Mouse (Mus musculus) granulocyte monocyte progenitor cell, adult 5-6 weeks (primary cell): Measurements from ENCODE around the gene Gm3239. TPM values are rescaled to one million over a fixed set of nuclear protein-coding genes. Genes with fewer than 3 reads are reported as not detected.
"Not testable (repeated sequence)": the region's sequence is repeated elsewhere in the genome, so short reads cannot be mapped to it uniquely, and the experiment has no call there.

Experiments
- ATAC-seq: replicated peaks from 2 replicates; pipeline ENCODE4 v1.8.0; 2016; ENCODE audit warnings: mild to moderate bottlenecking, moderate TSS enrichment, inconsistent platforms; ENCODE audit not compliant: poor library complexity, severe bottlenecking
- total RNA-seq, 2 experiments: library from RNA; stranded (forward) in 1 of 2; stranded (reverse) in 1 of 2; fragments of 200-712, 200-1000 nt in 1 of 2; fragments of >200 nt in 1 of 2; fragmentation: Nextera tagmentation in 1 of 2; gene quantifications; 2 replicates each; pipeline ENCODE4 v1.2.3; 2014 to 2017

Gene Gm3239
- total RNA-seq (2014; fragmentation: Nextera tagmentation) (not detected in 2 replicates), total RNA-seq (2017) (not detected in 2 replicates)

DNA sequence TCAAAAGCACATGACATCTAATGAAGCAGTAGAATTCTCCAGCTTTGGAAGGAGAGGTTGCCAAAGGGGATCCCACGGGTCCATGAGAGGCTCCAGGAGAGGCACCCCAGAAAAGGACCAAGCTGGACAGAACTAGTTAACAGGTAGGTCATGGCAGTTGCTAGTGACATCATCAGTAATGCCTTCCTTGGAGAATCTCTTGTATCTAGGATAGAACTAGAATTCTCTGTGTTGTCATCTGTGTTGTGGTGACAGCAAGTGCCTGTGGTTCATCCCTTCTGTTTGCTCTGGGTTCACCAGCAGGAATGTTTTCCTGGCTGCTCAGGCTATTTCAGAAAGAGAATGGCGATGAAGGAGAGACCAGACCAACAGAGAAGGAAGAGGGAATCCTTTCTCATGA, at the start of gene Gm3239:
Gm3239 (plus strand) TSS at position 301 of the 400 bp plus-strand sequence.
- ATAC-seq, result not testable (repeated sequence)

DNA sequence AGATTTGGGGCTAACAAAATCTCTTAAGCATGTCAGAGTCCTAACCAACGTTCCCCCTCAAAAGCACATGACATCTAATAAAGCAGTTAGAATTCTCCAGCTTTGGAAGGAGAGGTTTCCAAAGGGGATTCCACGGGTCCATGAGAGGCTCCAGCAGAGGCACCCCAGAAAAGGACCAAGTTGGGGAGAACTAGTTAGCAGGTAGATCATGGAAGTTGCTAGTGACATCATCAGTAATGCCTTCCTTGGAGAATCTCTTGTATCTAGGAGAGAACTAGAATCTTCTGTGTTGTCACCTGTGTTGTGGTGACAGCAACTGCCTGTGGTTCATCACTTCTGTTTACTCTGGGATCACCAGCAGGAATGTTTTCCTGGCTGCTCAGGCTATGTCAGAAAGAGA, 31.9 kb upstream of the Gm3239 start, which contains the start of gene Gm8159:
Gm8159 (plus strand) TSS at position 301 of the 400 bp plus-strand sequence.
- ATAC-seq, result not testable (repeated sequence)

DNA sequence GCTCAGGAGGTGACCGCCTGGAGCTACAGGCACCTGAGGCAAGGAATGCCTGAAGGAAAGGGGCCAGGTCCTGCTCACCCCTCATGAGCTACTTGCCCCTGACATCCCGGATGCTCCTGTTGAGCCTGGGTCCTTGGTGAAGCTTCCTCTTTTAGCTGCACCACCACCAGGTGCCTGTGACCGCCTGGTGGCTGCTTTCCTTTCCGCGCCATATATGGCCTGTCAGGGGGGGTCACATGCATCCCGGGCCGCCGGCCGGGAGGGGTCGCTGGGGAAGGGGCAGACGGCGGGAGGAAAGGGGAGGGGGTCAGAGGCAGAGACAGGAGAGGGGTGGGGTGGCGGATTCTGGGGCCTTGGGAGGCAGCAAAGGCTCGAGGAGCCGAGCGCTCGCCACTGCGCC, 14.7 kb upstream of the Gm3239 start:
- not testable (repeated sequence) for ATAC-seq

DNA sequence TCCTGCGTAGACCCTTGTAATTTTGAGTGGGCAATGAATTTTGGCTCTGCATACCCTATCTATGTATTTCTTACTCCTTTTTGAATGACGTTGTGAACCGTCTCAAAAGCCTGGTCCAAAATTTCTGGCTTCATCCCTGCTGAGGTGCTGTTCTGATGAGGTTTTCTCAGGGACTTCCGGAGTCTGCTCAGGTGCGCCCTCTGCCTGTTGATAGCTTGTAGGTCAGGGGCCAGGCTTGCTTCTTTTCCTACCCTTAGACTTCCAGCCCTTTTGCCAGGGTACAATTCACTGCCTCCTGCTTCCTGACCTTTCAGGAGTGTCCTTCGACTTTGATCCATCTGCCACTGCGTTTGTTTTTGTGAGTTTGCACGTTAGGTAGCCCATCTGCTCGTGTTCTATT, 13.7 kb upstream of the Gm3239 start:
- not testable (repeated sequence) for ATAC-seq

DNA sequence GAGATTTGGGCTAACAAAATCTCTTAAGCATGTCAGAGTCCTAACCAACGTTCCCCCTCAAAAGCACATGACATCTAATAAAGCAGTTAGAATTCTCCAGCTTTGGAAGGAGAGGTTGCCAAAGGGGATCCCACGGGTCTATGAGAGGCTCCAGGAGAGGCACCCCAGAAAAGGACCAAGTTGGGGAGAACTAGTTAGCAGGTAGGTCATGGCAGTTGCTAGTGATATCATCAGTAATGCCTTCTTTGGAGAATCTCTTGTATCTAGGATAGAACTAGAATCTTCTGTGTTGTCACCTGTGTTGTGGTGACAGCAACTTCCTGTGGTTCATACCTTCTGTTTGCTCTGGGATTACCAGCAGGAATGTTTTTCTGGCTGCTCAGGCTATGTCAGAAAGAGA, 44.9 kb downstream of the Gm3239 start, which contains the start of gene Gm7876:
Gm7876 (plus strand) TSS at position 301 of the 400 bp plus-strand sequence.
- not testable (repeated sequence) for ATAC-seq

Other genes with a start within 250 kb of the Gm3239 start
- not detected in 2 replicates for gene Gm3164, start 248.7 kb upstream of the Gm3239 start, total RNA-seq (2014; fragmentation: Nextera tagmentation)
- not detected in 2 replicates for gene Gm3164, start 248.7 kb upstream of the Gm3239 start, total RNA-seq (2017)
- not detected in 2 replicates for gene Gm3173, start 233.2 kb upstream of the Gm3239 start, total RNA-seq (2014; fragmentation: Nextera tagmentation)
- gene Gm3173, start 233.2 kb upstream of the Gm3239 start, total RNA-seq (2017), result not detected in 2 replicates
- gene Gm3182, start 182.4 kb upstream of the Gm3239 start, total RNA-seq (2014; fragmentation: Nextera tagmentation), result not detected in 2 replicates
- gene Gm3182, start 182.4 kb upstream of the Gm3239 start, total RNA-seq (2017), result not detected in 2 replicates
- not detected in 2 replicates for gene Gm3047, start 108.8 kb upstream of the Gm3239 start, total RNA-seq (2014; fragmentation: Nextera tagmentation)
- gene Gm3047, start 108.8 kb upstream of the Gm3239 start, total RNA-seq (2017), result not detected in 2 replicates
- not detected in 2 replicates for gene Gm8159, start 31.8 kb upstream of the Gm3239 start, total RNA-seq (2014; fragmentation: Nextera tagmentation)
- gene Gm8159, start 31.8 kb upstream of the Gm3239 start, total RNA-seq (2017), result not detected in 2 replicates
- gene Gm7876, start 45.0 kb downstream of the Gm3239 start, total RNA-seq (2014; fragmentation: Nextera tagmentation), result not detected in 2 replicates
- gene Gm7876, start 45.0 kb downstream of the Gm3239 start, total RNA-seq (2017), result not detected in 2 replicates
- gene Gm3252, start 62.6 kb downstream of the Gm3239 start, total RNA-seq (2014; fragmentation: Nextera tagmentation), result not detected in 2 replicates
- gene Gm3252, start 62.6 kb downstream of the Gm3239 start, total RNA-seq (2017), result not detected in 2 replicates
- not detected in 2 replicates for gene Gm9602, start 112.1 kb downstream of the Gm3239 start, total RNA-seq (2014; fragmentation: Nextera tagmentation)
- not detected in 2 replicates for gene Gm9602, start 112.1 kb downstream of the Gm3239 start, total RNA-seq (2017)
- not detected in 2 replicates for gene Gm3269, start 173.9 kb downstream of the Gm3239 start, total RNA-seq (2014; fragmentation: Nextera tagmentation)
- gene Gm3269, start 173.9 kb downstream of the Gm3239 start, total RNA-seq (2017), result not detected in 2 replicates
- gene Gm3264, start 191.4 kb downstream of the Gm3239 start, total RNA-seq (2014; fragmentation: Nextera tagmentation), result not detected in 2 replicates
- gene Gm3264, start 191.4 kb downstream of the Gm3239 start, total RNA-seq (2017), result not detected in 2 replicates
- not detected in 2 replicates for gene Gm3278, start 228.2 kb downstream of the Gm3239 start, total RNA-seq (2014; fragmentation: Nextera tagmentation)
- not detected in 2 replicates for gene Gm3278, start 228.2 kb downstream of the Gm3239 start, total RNA-seq (2017)